Mouse (Mus musculus) bone marrow macrophage, adult 2 months (primary cell): ENCODE results near the gene Uba52.

Experiments
- CTCF ChIP-seq: IDR thresholded peaks from 2 replicates; pipeline ENCODE4 v1.5.1; 2012; ENCODE audit warnings: low read depth, mild to moderate bottlenecking, low read length, moderate library complexity
- POLR2A ChIP-seq: IDR thresholded peaks from 2 replicates; pipeline ENCODE4 v1.6.1; 2012; ENCODE audit warnings: mild to moderate bottlenecking, low read depth, low read length, borderline replicate concordance

GRCm38 (mm10) chr8:70486941-70487520 is 23.6 kb downstream of the Uba52 start, which contains the start of gene Tmem59l:
- TF ChIP-seq CTCF (no peak), POLR2A (no peak)
